Mouse (Mus musculus): Measurements from ENCODE around the gene Pfdn6.

- TF ChIP-seq CTCF (IDR thresholded peaks at IDR 0.05; ENCODE audit: insufficient read depth, low read length) (no peak), POLR2A (IDR thresholded peaks at IDR 0.05; ENCODE audit: borderline replicate concordance, extremely low read depth, low read depth, low read length) (peak; percentile 57; the same call in 1 of the 2 replicates)
Observed at GRCm38 (mm10) chr17:33929371-33930279, 10.5 kb downstream of the Pfdn6 start, which contains the start of gene Rgl2.
